Mouse (Mus musculus) hindbrain, embryonic 12.5 days (tissue): ENCODE measurements around the gene Vti1a. TPM values are rescaled to one million over a fixed set of nuclear protein-coding genes. Genes with fewer than 3 reads are reported as not detected.

Source experiments
- ATAC-seq: fragments of 200-750 bp; cut with Nextera tagmentation; 2 replicates; pipeline ENCODE4 v1.8.0; 2017; ENCODE audit warnings: moderate TSS enrichment; ENCODE audit not compliant: low FRiP score
- H3K27ac ChIP-seq: fragments of 300-500 bp; sonication (generic); 2 replicates; pipeline ENCODE4 v1.5.1; 2016; ENCODE audit warnings: mild to moderate bottlenecking
- H3K27me3 ChIP-seq: fragments of 300-500 bp; sonication (generic); 2 replicates; pipeline ENCODE4 v1.6.1; 2016; ENCODE audit warnings: mild to moderate bottlenecking
- H3K36me3 ChIP-seq: fragments of 300-500 bp; sonication (generic); 2 replicates; pipeline ENCODE4 v1.6.1; 2016; ENCODE audit warnings: mild to moderate bottlenecking
- H3K4me1 ChIP-seq: fragments of 300-500 bp; sonication (generic); 2 replicates; pipeline ENCODE4 v1.6.1; 2016
- H3K4me2 ChIP-seq: fragments of 300-500 bp; sonication (generic); replicated peaks from 2 replicates; pipeline ENCODE4 v1.6.1; 2016; ENCODE audit warnings: mild to moderate bottlenecking
- H3K4me3 ChIP-seq: fragments of 300-500 bp; sonication (generic); 2 replicates; pipeline ENCODE4 v1.5.1; 2016; ENCODE audit warnings: mild to moderate bottlenecking
- H3K9ac ChIP-seq: fragments of 300-500 bp; sonication (generic); 2 replicates; pipeline ENCODE4 v1.6.1; 2016; ENCODE audit warnings: mild to moderate bottlenecking, moderate library complexity
- H3K9me3 ChIP-seq: fragments of 300-500 bp; sonication (generic); replicated peaks from 2 replicates; pipeline ENCODE4 v1.6.1; 2016; ENCODE audit warnings: mild to moderate bottlenecking
- WGBS: fragments of 180-500 bp; shearing (Covaris S2); methylation state at CpG from one replicate; pipeline ENCODE4 v1.1.7; 2016; 5-methylcytosine and 5-hydroxymethylcytosine counted together
- polyA plus RNA-seq: library from polyadenylated mRNA; unstranded; fragments of >200 nt; fragmentation: Nextera tagmentation; extraction: Ambion mirVana; gene quantifications from 2 replicates; pipeline ENCODE4 v1.2.1, GENCODE M21; 2016

The Vti1a gene
- polyA plus RNA-seq, 1 experiment from 2014 or later: 32.3 TPM

GRCm38 (mm10) chr19:55342423-55342822 lies 26.3 kb downstream of the Vti1a start:
- 91% methylated on average over 7 of the region's 7 CpGs for WGBS
- Histone ChIP-seq H3K27me3 (no peaks in the 10 kb centered on the region), H3K9me3 (no peaks in the 10 kb centered on the region), H3K4me1 (0 out of 2 replicates have a peak, but pooled peaks cover 2% of the 10 kb centered on the region), H3K4me3 (no peak overlapping the region), H3K9ac (no peak overlapping the region), H3K27ac (no peak overlapping the region), H3K4me2 (no peak overlapping the region), H3K36me3 (no peaks in the 10 kb centered on the region)
- no peak for ATAC-seq

- no peak overlapping the region for H3K27ac ChIP-seq
- H3K9ac ChIP-seq: no peak overlapping the region
- no peak for ATAC-seq
- H3K27me3 ChIP-seq: no peaks in the 10 kb centered on the region
- no peak overlapping the region for H3K4me2 ChIP-seq
- WGBS: 90% methylated on average over 9 of the region's 9 CpGs
- H3K4me3 ChIP-seq: no peak overlapping the region
- H3K4me1 ChIP-seq: 0 out of 2 replicates have a peak, but pooled peaks cover 2% of the 10 kb centered on the region
- no peaks in the 10 kb centered on the region for H3K36me3 ChIP-seq
- H3K9me3 ChIP-seq: no peaks in the 10 kb centered on the region
Measured at GRCm38 (mm10) chr19:55343274-55343673, 27.2 kb downstream of the Vti1a start.

GRCm38 (mm10) chr19:55348187-55348586 lies 32.1 kb downstream of the Vti1a start:
- ATAC-seq: no peak
- WGBS: 88% methylated on average over 3 of the region's 3 CpGs

GRCm38 (mm10) chr19:55350673-55351378 lies 34.7 kb downstream of the Vti1a start:
- Histone ChIP-seq H3K4me3 (no peak overlapping the region), H3K27ac (no peak overlapping the region), H3K4me1 (no peaks in the 10 kb centered on the region), H3K9me3 (no peaks in the 10 kb centered on the region), H3K27me3 (no peaks in the 10 kb centered on the region), H3K9ac (no peak overlapping the region), H3K4me2 (no peak overlapping the region), H3K36me3 (no peaks in the 10 kb centered on the region)
- WGBS: 76% methylated on average over 9 of the region's 9 CpGs
- no peak for ATAC-seq

More at GRCm38 (mm10) chr19:55348187-55348586, 32.1 kb downstream of the Vti1a start:
- Histone ChIP-seq H3K4me2 (no peak overlapping the region), H3K9me3 (no peaks in the 10 kb centered on the region), H3K27me3 (no peaks in the 10 kb centered on the region), H3K4me3 (no peak overlapping the region), H3K27ac (no peak overlapping the region), H3K4me1 (no peaks in the 10 kb centered on the region), H3K9ac (no peak overlapping the region), H3K36me3 (no peaks in the 10 kb centered on the region)

GRCm38 (mm10) chr19:55362606-55363005 lies 46.5 kb downstream of the Vti1a start:
- Histone ChIP-seq H3K9ac (no peak overlapping the region), H3K27ac (no peak overlapping the region), H3K9me3 (no peaks in the 10 kb centered on the region), H3K27me3 (no peaks in the 10 kb centered on the region), H3K4me2 (no peak overlapping the region), H3K4me1 (no peaks in the 10 kb centered on the region), H3K4me3 (no peak overlapping the region), H3K36me3 (no peaks in the 10 kb centered on the region)
- 95% methylated on average over 9 of the region's 9 CpGs for WGBS
- no peak for ATAC-seq

GRCm38 (mm10) chr19:55369691-55370090 lies 53.6 kb downstream of the Vti1a start:
- Histone ChIP-seq H3K9ac (no peak overlapping the region), H3K27me3 (no peaks in the 10 kb centered on the region), H3K27ac (no peak overlapping the region), H3K4me1 (peaks cover 3% of the 10 kb centered on the region; the same call in 1 of the 2 replicates), H3K36me3 (no peaks in the 10 kb centered on the region), H3K9me3 (no peaks in the 10 kb centered on the region), H3K4me2 (no peak overlapping the region), H3K4me3 (no peak overlapping the region)
- no peak for ATAC-seq
- WGBS: 66% methylated on average over 3 of the region's 3 CpGs

GRCm38 (mm10) chr19:55376331-55376730 lies 60.2 kb downstream of the Vti1a start:
- no peak for ATAC-seq
- Histone ChIP-seq H3K27ac (no peak overlapping the region), H3K27me3 (no peaks in the 10 kb centered on the region), H3K4me2 (no peak overlapping the region), H3K4me3 (no peak overlapping the region), H3K9me3 (no peaks in the 10 kb centered on the region), H3K4me1 (peaks cover 15% of the 10 kb centered on the region), H3K9ac (no peak overlapping the region), H3K36me3 (no peaks in the 10 kb centered on the region)
- 63% methylated on average over 6 of the region's 6 CpGs for WGBS

GRCm38 (mm10) chr19:55377465-55377864 lies 61.4 kb downstream of the Vti1a start:
- peaks cover 20% of the 10 kb centered on the region for H3K4me1 ChIP-seq
- WGBS: 92% methylated on average over 4 of the region's 4 CpGs

GRCm38 (mm10) chr19:55378884-55379283 lies 62.8 kb downstream of the Vti1a start:
- Histone ChIP-seq H3K36me3 (no peaks in the 10 kb centered on the region), H3K4me2 (no peak overlapping the region), H3K9ac (no peak overlapping the region), H3K4me3 (no peak overlapping the region), H3K27ac (no peak overlapping the region), H3K9me3 (no peaks in the 10 kb centered on the region), H3K4me1 (peaks cover 20% of the 10 kb centered on the region), H3K27me3 (no peaks in the 10 kb centered on the region)
- no peak for ATAC-seq
- 75% methylated on average over 2 of the region's 2 CpGs for WGBS

More at GRCm38 (mm10) chr19:55377465-55377864, 61.4 kb downstream of the Vti1a start:
- H3K27me3 ChIP-seq: no peaks in the 10 kb centered on the region
- no peak overlapping the region for H3K27ac ChIP-seq
- ATAC-seq: no peak
- H3K36me3 ChIP-seq: no peaks in the 10 kb centered on the region
- no peaks in the 10 kb centered on the region for H3K9me3 ChIP-seq
- no peak overlapping the region for H3K9ac ChIP-seq
- H3K4me3 ChIP-seq: no peak overlapping the region
- H3K4me2 ChIP-seq: no peak overlapping the region

GRCm38 (mm10) chr19:55380764-55381163 lies 64.7 kb downstream of the Vti1a start:
- H3K27me3 ChIP-seq: no peaks in the 10 kb centered on the region
- peaks cover 20% of the 10 kb centered on the region for H3K4me1 ChIP-seq
- no peak overlapping the region for H3K9ac ChIP-seq
- ATAC-seq: 0 out of 2 replicates have a peak, but pooled peaks have one; percentile 61
- 7% methylated on average over 12 of the region's 12 CpGs for WGBS
- peak overlapping the region; percentile 43 for H3K4me2 ChIP-seq
- H3K27ac ChIP-seq: no peak overlapping the region
- 0 out of 2 replicates have a peak overlapping the region, but pooled peaks have one; percentile 6 for H3K4me3 ChIP-seq
- no peaks in the 10 kb centered on the region for H3K9me3 ChIP-seq
- H3K36me3 ChIP-seq: no peaks in the 10 kb centered on the region

- peak overlapping the region; percentile 43 for H3K4me2 ChIP-seq
- H3K27me3 ChIP-seq: no peaks in the 10 kb centered on the region
- ATAC-seq: 0 out of 2 replicates have a peak, but pooled peaks have one; percentile 46
- H3K27ac ChIP-seq: no peak overlapping the region
- no peak overlapping the region for H3K9ac ChIP-seq
- peaks cover 20% of the 10 kb centered on the region for H3K4me1 ChIP-seq
- no peaks in the 10 kb centered on the region for H3K36me3 ChIP-seq
- 42% methylated on average over 7 of the region's 7 CpGs for WGBS
- no peaks in the 10 kb centered on the region for H3K9me3 ChIP-seq
- H3K4me3 ChIP-seq: no peak overlapping the region
Measured at GRCm38 (mm10) chr19:55381343-55381742, 65.2 kb downstream of the Vti1a start.

GRCm38 (mm10) chr19:55382745-55383144 lies 66.7 kb downstream of the Vti1a start:
- no peaks in the 10 kb centered on the region for H3K9me3 ChIP-seq
- no peaks in the 10 kb centered on the region for H3K36me3 ChIP-seq
- H3K27me3 ChIP-seq: no peaks in the 10 kb centered on the region
- peaks cover 16% of the 10 kb centered on the region for H3K4me1 ChIP-seq
- H3K27ac ChIP-seq: no peak overlapping the region
- WGBS: 74% methylated on average over 7 of the region's 7 CpGs
- no peak overlapping the region for H3K4me3 ChIP-seq
- no peak overlapping the region for H3K9ac ChIP-seq
- ATAC-seq: no peak
- no peak overlapping the region for H3K4me2 ChIP-seq

GRCm38 (mm10) chr19:55384634-55385033 lies 68.5 kb downstream of the Vti1a start:
- Histone ChIP-seq H3K9ac (no peak overlapping the region), H3K27ac (no peak overlapping the region), H3K4me2 (no peak overlapping the region), H3K27me3 (no peaks in the 10 kb centered on the region), H3K4me3 (no peak overlapping the region), H3K36me3 (no peaks in the 10 kb centered on the region), H3K9me3 (no peaks in the 10 kb centered on the region), H3K4me1 (peaks cover 22% of the 10 kb centered on the region)
- WGBS: 82% methylated on average over 15 of the region's 15 CpGs
- ATAC-seq: no peak
